28 mouse cellular contexts compared by ENCODE assay signal in the genomic region with DNA sequence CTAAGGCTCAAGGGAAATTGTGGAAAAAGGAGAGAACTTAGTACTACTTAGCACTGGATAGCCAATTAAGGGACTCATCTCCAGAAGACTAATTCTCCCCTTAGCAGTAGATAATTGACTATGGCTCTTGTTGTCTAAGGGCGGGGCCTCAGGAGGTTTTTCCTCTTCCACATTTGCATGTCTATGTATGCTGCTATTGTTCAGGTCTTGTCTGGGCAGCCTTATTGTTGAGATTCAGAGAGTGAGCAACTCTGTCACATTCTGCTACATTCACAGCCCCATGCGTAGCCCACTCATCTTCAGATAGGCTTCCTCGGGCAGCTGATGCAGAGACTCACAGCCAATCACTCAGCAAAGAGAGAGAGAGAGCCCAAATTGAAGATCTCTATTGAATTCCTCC.
DNase-seq lines count a peak whose midpoint lies in the region; ATAC-seq and TF ChIP-seq lines count a peak whose summit lies in the region.
"Had no signal": no experiment of that assay in that cellular context is flagged by ENCODE, and none has a peak within 500 bp of the region (broad histone marks: within the 10 kb centered on the region; RNA-seq: fewer than 3 reads in every experiment).

No protein-coding gene starts in this region.

- no peaks in the 10 kb centered on the region for H3K36me3 ChIP-seq in hindbrain, embryonic 10.5 days
- H3K36me3 ChIP-seq in hindbrain, postnatal 0 days (ENCODE audit: insufficient read depth, low read length) = no peaks in the 10 kb centered on the region
- H3K36me3 ChIP-seq in intestine, embryonic 16.5 days (ENCODE audit: control insufficient read depth, insufficient read depth, low read length) = no peaks in the 10 kb centered on the region
- H3K36me3 ChIP-seq: embryonic facial prominence, embryonic 10.5 days; embryonic facial prominence, embryonic 13.5 days; forebrain, embryonic 12.5 days; forebrain, embryonic 15.5 days; heart, embryonic 12.5 days; heart, embryonic 15.5 days; hindbrain, embryonic 12.5 days; hindbrain, embryonic 15.5 days had no signal

- no peak for ATAC-seq in hindbrain, postnatal 0 days
- ATAC-seq in intestine, embryonic 16.5 days = no peak
- ATAC-seq: forebrain, embryonic 15.5 days; inflammation-experienced regulatory T-cells, adult 6 months; intestine, postnatal 0 days had no signal

- no peak for TF ChIP-seq CTCF in hindbrain, postnatal 0 days (IDR thresholded peaks at IDR 0.05; ENCODE audit: low read depth)
- no peak for TF ChIP-seq CTCF in brain, embryonic 14.5 days (IDR thresholded peaks at IDR 0.05; ENCODE audit: borderline replicate concordance, extremely low read depth, insufficient read depth, insufficient read length)

- no peaks in the 10 kb centered on the region for H3K27me3 ChIP-seq in hindbrain, embryonic 10.5 days (ENCODE audit: insufficient read depth, poor library complexity, severe bottlenecking)
- H3K27me3 ChIP-seq in hindbrain, postnatal 0 days (ENCODE audit: insufficient read depth, low read length) = no peaks in the 10 kb centered on the region
- H3K27me3 ChIP-seq in intestine, embryonic 16.5 days (replicated peaks; ENCODE audit: control insufficient read depth, insufficient read depth, low read length) = no peaks in the 10 kb centered on the region
- H3K27me3 ChIP-seq: embryonic facial prominence, embryonic 13.5 days; forebrain, embryonic 12.5 days; forebrain, embryonic 15.5 days; heart, embryonic 12.5 days; heart, embryonic 15.5 days; hindbrain, embryonic 12.5 days; hindbrain, embryonic 15.5 days had no signal

- H3K4me1 ChIP-seq in hindbrain, embryonic 10.5 days (replicated peaks) = peaks cover 6% of the 10 kb centered on the region; the same call in 1 of the 2 replicates
- no peaks in the 10 kb centered on the region for H3K4me1 ChIP-seq in hindbrain, postnatal 0 days (ENCODE audit: insufficient read depth, low read length)
- no peaks in the 10 kb centered on the region for H3K4me1 ChIP-seq in intestine, embryonic 16.5 days (ENCODE audit: control insufficient read depth, insufficient read depth, low read length)
- H3K4me1 ChIP-seq: embryonic facial prominence, embryonic 10.5 days; embryonic facial prominence, embryonic 13.5 days; forebrain, embryonic 15.5 days; heart, embryonic 12.5 days; heart, embryonic 15.5 days; hindbrain, embryonic 15.5 days had no signal

- no peaks in the 10 kb centered on the region for H3K9me3 ChIP-seq in hindbrain, embryonic 10.5 days
- H3K9me3 ChIP-seq in hindbrain, postnatal 0 days (ENCODE audit: low read length) = no peaks in the 10 kb centered on the region
- no peaks in the 10 kb centered on the region for H3K9me3 ChIP-seq in intestine, embryonic 16.5 days (ENCODE audit: control insufficient read depth, low read length)
- H3K9me3 ChIP-seq: embryonic facial prominence, embryonic 10.5 days; embryonic facial prominence, embryonic 13.5 days; forebrain, embryonic 12.5 days; forebrain, embryonic 15.5 days; heart, embryonic 12.5 days; heart, embryonic 15.5 days; hindbrain, embryonic 12.5 days; hindbrain, embryonic 15.5 days had no signal

- H3K27ac ChIP-seq in hindbrain, embryonic 10.5 days = peak overlapping the region; percentile 42; the same call in 1 of the 2 replicates
- H3K27ac ChIP-seq in hindbrain, postnatal 0 days = no peak overlapping the region
- no peak overlapping the region for H3K27ac ChIP-seq in intestine, embryonic 16.5 days (ENCODE audit: low read length)
- H3K27ac ChIP-seq: embryonic facial prominence, embryonic 10.5 days; embryonic facial prominence, embryonic 13.5 days; forebrain, embryonic 12.5 days; forebrain, embryonic 15.5 days; heart, embryonic 15.5 days; hindbrain, embryonic 12.5 days; hindbrain, embryonic 15.5 days had no signal

- H3K4me2 ChIP-seq in hindbrain, postnatal 0 days (ENCODE audit: low read depth, low read length) = no peak overlapping the region
- no peak overlapping the region for H3K4me2 ChIP-seq in intestine, embryonic 16.5 days (ENCODE audit: low read depth, low read length)
- H3K4me2 ChIP-seq: embryonic facial prominence, embryonic 13.5 days; forebrain, embryonic 12.5 days; forebrain, embryonic 15.5 days; heart, embryonic 12.5 days; heart, embryonic 15.5 days; hindbrain, embryonic 12.5 days; hindbrain, embryonic 15.5 days had no signal

- WGBS in hindbrain, embryonic 10.5 days = 70% methylated on average over 3 of the region's 3 CpGs
- WGBS in hindbrain, postnatal 0 days = 57% methylated on average over 3 of the region's 3 CpGs
- WGBS in intestine, embryonic 16.5 days = 87% methylated on average over 3 of the region's 3 CpGs

- H3K9ac ChIP-seq in hindbrain, postnatal 0 days (replicated peaks; ENCODE audit: low read length) = no peak overlapping the region
- H3K9ac ChIP-seq in intestine, embryonic 16.5 days (ENCODE audit: low read depth, low read length) = no peak overlapping the region
- H3K9ac ChIP-seq: embryonic facial prominence, embryonic 13.5 days; forebrain, embryonic 12.5 days; forebrain, embryonic 15.5 days; heart, embryonic 12.5 days; heart, embryonic 15.5 days; hindbrain, embryonic 12.5 days; hindbrain, embryonic 15.5 days had no signal

- peak; percentile 3 for DNase-seq in hindbrain, embryonic 10.5 days (ENCODE audit: low spot score)
- no peak for DNase-seq in hindbrain, postnatal 0 days (ENCODE audit: low spot score)
- DNase-seq in retina, postnatal 1 day = peak; percentile 67
- DNase-seq in retina, embryonic 14.5 days (ENCODE audit: low spot score) = no peak
- peak; percentile 13 for DNase-seq in brain, embryonic 14.5 days (ENCODE audit: low read depth)
- DNase-seq: adrenal gland, adult 2 months; adrenal gland, postnatal 14 days; cerebellum, adult 11-12 months; cerebellum, adult 8-10 months; cerebellum, postnatal 10 days; cerebellum, postnatal 36 days; embryo, embryonic 11 days; gastrocnemius, postnatal 25 days; heart, adult 18-20 months; heart, postnatal 10 days; heart, postnatal 36 days had no signal

- TF ChIP-seq POLR2A in brain, embryonic 14.5 days (IDR thresholded peaks at IDR 0.05; ENCODE audit: borderline replicate concordance, extremely low read depth, insufficient read depth, insufficient read length, poor library complexity, severe bottlenecking) = no peak

- H3K4me3 ChIP-seq in hindbrain, embryonic 10.5 days = no peak overlapping the region
- H3K4me3 ChIP-seq in hindbrain, postnatal 0 days (ENCODE audit: low read length) = no peak overlapping the region
- no peak overlapping the region for H3K4me3 ChIP-seq in intestine, embryonic 16.5 days (ENCODE audit: low read length)
- H3K4me3 ChIP-seq: embryonic facial prominence, embryonic 10.5 days; embryonic facial prominence, embryonic 13.5 days; erythroblast, embryonic 14.5 days; forebrain, embryonic 12.5 days; forebrain, embryonic 15.5 days; heart, embryonic 12.5 days; heart, embryonic 15.5 days; hindbrain, embryonic 12.5 days; hindbrain, embryonic 15.5 days had no signal

Comparison
In these comparisons a context has a peak if more than half of its experiments do, and no peak if none do; other contexts are left out.
1. DNase-seq: peak in hindbrain, embryonic 10.5 days (single experiment), retina, postnatal 1 day (single experiment) and brain, embryonic 14.5 days (single experiment); none in hindbrain, postnatal 0 days (single experiment) and retina, embryonic 14.5 days (single experiment).